Mouse (Mus musculus) midbrain, postnatal 0 days (tissue): ENCODE data around the gene Syngr4. TPM values are rescaled to one million over a fixed set of nuclear protein-coding genes. Genes with fewer than 3 reads are reported as not detected.

Source experiments
- ATAC-seq: fragments of 200-750 bp; cut with Nextera tagmentation; 2 replicates; pipeline ENCODE4 v1.8.0; 2017; ENCODE audit warnings: moderate number of reproducible peaks, mild to moderate bottlenecking, moderate TSS enrichment, moderate library complexity; ENCODE audit not compliant: low FRiP score
- DNase-seq: peaks from one replicate; pipeline ENCODE4 v3.0.0-alpha.2; 2015; ENCODE audit warnings: low spot score
- H3K27ac ChIP-seq: fragments of 300-500 bp; sonication (generic); 2 replicates; pipeline ENCODE4 v1.5.1; 2014; ENCODE audit warnings: low read depth, mild to moderate bottlenecking, low read length, mixed read lengths
- H3K27me3 ChIP-seq: fragments of 300-500 bp; sonication (generic); 2 replicates; pipeline ENCODE4 v1.6.1; 2014; ENCODE audit warnings: low read length, control low read depth, mixed read lengths; ENCODE audit not compliant: insufficient read depth
- H3K36me3 ChIP-seq: fragments of 300-500 bp; sonication (generic); 2 replicates; pipeline ENCODE4 v1.6.1; 2014; ENCODE audit warnings: low read length, control low read depth, mixed read lengths; ENCODE audit not compliant: insufficient read depth
- H3K4me1 ChIP-seq: fragments of 300-500 bp; sonication (generic); 2 replicates; pipeline ENCODE4 v1.6.1; 2014; ENCODE audit warnings: mild to moderate bottlenecking, control low read depth, antibody characterized with exemption, low read length, mixed read lengths; ENCODE audit not compliant: insufficient read depth
- H3K4me2 ChIP-seq: fragments of 300-500 bp; sonication (generic); 2 replicates; pipeline ENCODE4 v1.6.1; 2014; ENCODE audit warnings: low read depth, mild to moderate bottlenecking, low read length, mixed read lengths; ENCODE audit not compliant: poor library complexity, severe bottlenecking
- H3K4me3 ChIP-seq: fragments of 300-500 bp; sonication (generic); 2 replicates; pipeline ENCODE4 v1.5.1; 2014; ENCODE audit warnings: low read depth, mild to moderate bottlenecking, low read length, moderate library complexity
- H3K9ac ChIP-seq: fragments of 300-500 bp; sonication (generic); replicated peaks from 2 replicates; pipeline ENCODE4 v1.6.1; 2014; ENCODE audit warnings: mild to moderate bottlenecking, low read length, moderate library complexity, mixed read lengths; ENCODE audit not compliant: poor library complexity, severe bottlenecking
- H3K9me3 ChIP-seq: fragments of 300-500 bp; sonication (generic); 2 replicates; pipeline ENCODE4 v1.6.1; 2016; ENCODE audit warnings: low read length, control low read depth
- CTCF ChIP-seq: IDR thresholded peaks from 2 replicates; pipeline ENCODE4 v1.5.1; 2016; ENCODE audit warnings: antibody characterized with exemption, mild to moderate bottlenecking
- WGBS: fragments of 180-500 bp; shearing (Covaris S2); extraction: QIAGEN DNeasy Blood & Tissue Kit; methylation state at CpG from one replicate; pipeline ENCODE4 v1.1.7; 2014; 5-methylcytosine and 5-hydroxymethylcytosine counted together
- polyA plus RNA-seq: library from polyadenylated mRNA; unstranded; fragments of >200 nt; fragmentation: Nextera tagmentation; extraction: Ambion mirVana; gene quantifications from 2 replicates; pipeline ENCODE4 v1.2.1, GENCODE M21; 2015
- total RNA-seq: library from RNA; depleted of rRNA; stranded (reverse); fragments of >200 nt; gene quantifications from 2 replicates; pipeline ENCODE4 v1.2.3, GENCODE M21; 2014

The Syngr4 gene
- total and polyA plus RNA-seq, 2 experiments from 2014 or later, result 0.30 TPM; not detected in 1

DNA sequence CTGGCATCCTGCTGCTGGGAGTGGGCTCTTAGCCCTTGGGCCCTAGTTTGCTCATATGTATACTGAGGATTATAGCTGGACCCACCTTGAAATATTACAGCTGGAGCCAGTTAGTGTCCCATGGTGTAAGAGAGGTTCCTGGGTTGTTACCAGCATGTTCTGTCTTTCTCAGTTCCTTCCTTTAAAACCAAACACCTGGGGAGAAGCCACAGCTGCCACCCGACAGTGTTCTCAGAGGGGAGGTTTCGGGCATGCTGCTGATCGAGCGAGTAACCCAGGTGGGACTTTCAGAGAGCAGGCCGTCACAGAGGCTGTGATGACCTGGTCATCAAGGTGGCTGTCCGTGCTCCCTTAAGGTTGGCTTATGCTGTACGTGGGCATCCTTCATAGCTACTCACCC lies 19.6 kb downstream of the Syngr4 start:
- no peaks in the 10 kb centered on the region for H3K27me3 ChIP-seq
- peaks cover 7% of the 10 kb centered on the region; the same call in 1 of the 2 replicates for H3K4me1 ChIP-seq
- H3K4me2 ChIP-seq, result no peak overlapping the region
- no peak for TF ChIP-seq CTCF
- ATAC-seq (no peak), DNase-seq (no peak)
- no peak overlapping the region for H3K9ac ChIP-seq
- 95% methylated on average over 7 of the region's 7 CpGs for WGBS
- no peaks in the 10 kb centered on the region for H3K9me3 ChIP-seq
- H3K27ac ChIP-seq, result no peak overlapping the region
- H3K36me3 ChIP-seq, result peaks cover 40% of the 10 kb centered on the region
- no peak overlapping the region for H3K4me3 ChIP-seq

DNA sequence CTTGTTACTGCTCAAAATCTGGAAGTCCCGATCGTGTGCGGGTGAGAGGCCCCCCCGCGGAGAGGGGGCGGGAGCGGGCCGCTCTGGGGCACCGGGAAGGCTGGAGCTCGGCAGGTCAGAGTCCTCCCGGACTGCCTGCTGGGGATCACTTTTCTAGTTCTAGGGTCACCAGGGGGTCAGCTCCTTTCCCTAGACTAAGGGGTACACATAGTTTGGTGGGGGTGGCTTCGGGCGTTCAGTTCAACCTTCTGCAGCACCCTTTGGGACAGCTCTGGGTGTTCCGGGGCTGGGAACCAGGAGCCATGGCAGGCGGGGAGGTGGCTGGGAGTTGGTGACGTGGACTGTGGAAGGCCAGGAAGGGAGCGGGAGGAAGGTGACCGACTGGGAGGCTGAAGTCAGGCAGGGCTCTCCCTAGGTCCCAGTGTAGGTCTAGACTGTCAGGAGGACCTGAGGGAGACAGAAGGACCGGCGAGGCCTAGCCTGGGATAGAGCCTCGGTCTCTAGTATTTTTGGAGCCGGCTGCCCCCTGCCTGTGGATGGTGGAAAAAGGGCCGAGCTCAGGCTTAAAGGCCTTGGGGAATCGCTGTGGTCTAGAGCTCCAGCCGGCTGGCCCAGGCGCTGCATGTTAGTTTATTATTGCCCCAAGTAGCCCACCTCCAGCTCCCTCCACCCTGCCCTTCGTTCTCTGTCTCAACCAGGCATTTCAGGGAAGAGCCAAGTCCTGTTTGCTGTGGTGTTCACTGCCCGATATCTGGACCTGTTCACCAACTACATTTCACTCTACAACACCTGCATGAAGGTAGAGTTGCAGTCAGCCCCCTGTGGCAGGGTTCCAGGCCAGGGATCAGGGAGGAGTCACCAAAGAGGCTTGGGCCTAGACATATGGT lies 23.2 kb downstream of the Syngr4 start:
- Histone ChIP-seq H3K4me1 (peaks cover 10% of the 10 kb centered on the region; the same call in 1 of the 2 replicates), H3K27me3 (no peaks in the 10 kb centered on the region), H3K36me3 (peaks cover 24% of the 10 kb centered on the region), H3K9me3 (no peaks in the 10 kb centered on the region), H3K9ac (peak overlapping the region; percentile 93), H3K4me3 (peak overlapping the region; percentile 78), H3K4me2 (peak overlapping the region; percentile 77), H3K27ac (peak overlapping the region; percentile 85)
- ATAC-seq (peak; percentile 21; the same call in 1 of the 2 replicates), DNase-seq (peak; percentile 70)
- peak; percentile 54 for TF ChIP-seq CTCF
- 3% methylated on average over 28 of the region's 28 CpGs for WGBS

DNA sequence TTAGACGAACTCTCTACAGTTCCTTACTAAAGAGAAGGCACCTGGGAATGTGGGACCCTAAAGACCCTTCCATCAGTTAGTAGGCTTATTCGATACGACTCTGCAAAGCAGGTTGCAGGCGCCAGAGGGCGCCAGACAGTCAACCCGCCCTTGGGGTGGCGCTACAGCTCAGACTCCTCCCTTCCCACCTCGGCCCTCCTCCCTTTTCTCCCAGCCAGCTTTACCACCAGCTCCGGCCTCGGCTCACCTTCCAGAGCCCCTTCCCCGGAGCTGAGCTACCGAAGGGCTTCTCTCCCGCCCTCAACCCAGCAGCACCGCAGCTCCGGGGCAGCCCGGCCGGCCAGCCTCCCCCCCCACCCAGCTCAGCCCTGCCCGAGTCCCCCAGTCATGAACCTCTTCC lies 23.9 kb downstream of the Syngr4 start, which contains the start of gene Kdelr1:
TSS of gene Kdelr1 (plus strand) at position 149 of the 400 bp plus-strand sequence.
- Histone ChIP-seq H3K4me1 (peaks cover 17% of the 10 kb centered on the region), H3K9ac (peak within 1 kb of the TSS; percentile 93), H3K9me3 (no peaks in the 10 kb centered on the region), H3K36me3 (peaks cover 24% of the 10 kb centered on the region), H3K4me2 (peak within 1 kb of the TSS; percentile 88), H3K27ac (peak within 1 kb of the TSS; percentile 85), H3K4me3 (peak within 1 kb of the TSS; percentile 78), H3K27me3 (no peaks in the 10 kb centered on the region)
- TF ChIP-seq CTCF, result peak; percentile 96
- WGBS, result under 1% methylated on average over 18 of the region's 18 CpGs
- ATAC-seq (peak; percentile 44; the same call in 1 of the 2 replicates), DNase-seq (peak; percentile 95)

DNA sequence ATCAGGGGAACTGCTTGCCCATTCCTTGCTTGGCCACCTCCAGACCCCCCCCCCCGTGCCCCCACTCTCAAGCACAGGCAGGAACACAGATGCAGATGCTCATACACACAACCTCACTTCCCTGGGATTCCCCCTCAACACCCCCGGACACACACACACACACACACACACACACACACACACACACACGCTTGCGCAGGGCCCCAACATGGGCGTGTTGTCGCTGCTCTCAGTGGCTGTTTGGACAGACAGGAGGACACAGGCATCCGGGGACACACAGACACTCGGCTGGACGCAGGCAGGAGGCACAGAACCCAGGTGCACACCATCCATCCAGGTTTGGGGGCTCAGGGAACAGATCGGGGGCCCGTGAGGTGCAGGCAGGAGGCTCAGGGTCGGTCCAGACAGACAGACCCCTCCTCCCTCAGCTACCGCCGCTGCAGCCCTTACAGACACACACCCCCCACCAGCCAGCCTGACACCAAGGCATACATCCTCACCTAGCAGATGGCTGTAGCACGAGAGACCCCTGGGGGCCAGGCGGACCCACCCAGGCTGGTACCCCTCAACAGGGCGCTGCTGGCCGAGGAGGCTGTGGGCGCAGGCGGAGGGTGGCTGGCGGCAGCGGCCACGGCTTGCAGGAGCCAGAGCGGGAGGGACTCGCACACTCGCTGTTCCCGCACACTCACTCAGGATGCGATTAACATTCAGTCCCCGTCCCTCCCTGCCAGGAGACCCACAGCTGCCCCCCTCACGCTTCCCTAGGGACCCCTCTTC lies 26.0 kb downstream of the Syngr4 start:
- ATAC-seq, result no peak
- DNase-seq, result peak; percentile 48
- H3K27ac ChIP-seq, result peak overlapping the region; percentile 70
- peaks cover 22% of the 10 kb centered on the region for H3K4me1 ChIP-seq
- H3K4me2 ChIP-seq, result peak overlapping the region; percentile 88
- H3K27me3 ChIP-seq, result no peaks in the 10 kb centered on the region
- TF ChIP-seq CTCF, result peak; percentile 12; the same call in 1 of the 2 replicates
- WGBS, result 1% methylated on average over 30 of the region's 30 CpGs
- peak overlapping the region; percentile 91 for H3K9ac ChIP-seq
- no peaks in the 10 kb centered on the region for H3K9me3 ChIP-seq
- H3K4me3 ChIP-seq, result peak overlapping the region; percentile 71
- peaks cover 6% of the 10 kb centered on the region for H3K36me3 ChIP-seq

DNA sequence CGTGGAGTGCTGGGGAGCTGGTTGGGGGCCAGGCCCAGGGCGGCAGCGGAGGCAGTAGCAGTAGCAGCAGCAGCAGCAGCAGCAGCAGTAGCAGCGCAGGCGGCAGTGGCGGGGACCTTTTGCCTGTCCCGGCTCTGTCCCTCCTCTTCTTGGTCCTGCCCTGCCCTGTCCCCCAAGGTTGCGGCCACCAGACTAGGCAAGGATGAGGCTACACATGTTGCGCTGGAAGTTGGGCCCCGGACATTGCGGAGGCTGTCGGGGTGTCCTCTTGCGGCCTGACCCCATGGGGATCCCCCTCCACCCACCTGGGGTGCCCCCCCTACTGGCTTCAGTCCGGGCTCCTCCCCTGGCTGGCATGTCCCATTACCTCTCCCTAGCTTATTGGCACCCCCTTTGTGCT lies 26.7 kb downstream of the Syngr4 start:
- DNase-seq (no peak), ATAC-seq (no peak)
- Histone ChIP-seq H3K36me3 (peaks cover 4% of the 10 kb centered on the region; the same call in 1 of the 2 replicates), H3K27ac (peak overlapping the region; percentile 70), H3K9ac (peak overlapping the region; percentile 91), H3K4me3 (peak overlapping the region; percentile 71), H3K9me3 (no peaks in the 10 kb centered on the region), H3K4me1 (peaks cover 21% of the 10 kb centered on the region), H3K27me3 (no peaks in the 10 kb centered on the region), H3K4me2 (peak overlapping the region; percentile 88)
- TF ChIP-seq CTCF, result no peak
- 3% methylated on average over 10 of the region's 14 CpGs for WGBS
